Mouse (Mus musculus): Measurements from ENCODE around the gene Gpcpd1. TPM values are rescaled to one million over a fixed set of nuclear protein-coding genes. Genes with fewer than 3 reads are reported as not detected.
A peak's percentile ranks its signal among the peaks of the same experiment; 100 is the strongest.

The Gpcpd1 gene
- 59.8 and 61.8 TPM in 2 replicates for polyA plus RNA-seq (2016; fragmentation: Nextera tagmentation; extraction: Ambion mirVana)

GRCm38 (mm10) chr2:132587240-132587779 lies at the start of gene Gpcpd1:
TSS of gene Gpcpd1 (minus strand) at chr2:132587729.
- Histone ChIP-seq H3K4me1 (peaks cover 5% of the 10 kb centered on the region; the same call in 1 of the 2 replicates), H3K27me3 (no peaks in the 10 kb centered on the region), H3K9me3 (no peaks in the 10 kb centered on the region), H3K36me3 (no peaks in the 10 kb centered on the region), H3K27ac (no peak within 1 kb of the TSS), H3K4me3 (no peak within 1 kb of the TSS), H3K4me2 (replicated peaks) (no peak within 1 kb of the TSS), H3K9ac (no peak within 1 kb of the TSS)
- no peak for ATAC-seq (ENCODE audit: insufficient number of reproducible peaks, insufficient read depth, low FRiP score, low TSS enrichment)
- 90% methylated on average over 7 of the region's 7 CpGs for WGBS

GRCm38 (mm10) chr2:132636534-132636933 lies 49.0 kb upstream of the Gpcpd1 start:
- H3K4me2 ChIP-seq (replicated peaks) = no peak overlapping the region
- ATAC-seq (ENCODE audit: insufficient number of reproducible peaks, insufficient read depth, low FRiP score, low TSS enrichment) = no peak
- no peak overlapping the region for H3K27ac ChIP-seq
- no peaks in the 10 kb centered on the region for H3K36me3 ChIP-seq
- no peaks in the 10 kb centered on the region for H3K9me3 ChIP-seq
- no peaks in the 10 kb centered on the region for H3K4me1 ChIP-seq
- no peak overlapping the region for H3K9ac ChIP-seq
- no peaks in the 10 kb centered on the region for H3K27me3 ChIP-seq
- WGBS = 88% methylated on average over 1 of the region's 1 CpGs
- H3K4me3 ChIP-seq = no peak overlapping the region

GRCm38 (mm10) chr2:132628626-132629025 lies 41.1 kb upstream of the Gpcpd1 start:
- Histone ChIP-seq H3K9ac (no peak overlapping the region), H3K9me3 (no peaks in the 10 kb centered on the region), H3K36me3 (no peaks in the 10 kb centered on the region), H3K27ac (no peak overlapping the region), H3K4me1 (peaks cover 3% of the 10 kb centered on the region; the same call in 1 of the 2 replicates), H3K4me3 (no peak overlapping the region), H3K27me3 (no peaks in the 10 kb centered on the region), H3K4me2 (replicated peaks) (no peak overlapping the region)
- 93% methylated on average over 2 of the region's 2 CpGs for WGBS
- ATAC-seq (ENCODE audit: insufficient number of reproducible peaks, insufficient read depth, low FRiP score, low TSS enrichment) = no peak

- Histone ChIP-seq H3K4me2 (replicated peaks) (no peak overlapping the region), H3K27ac (no peak overlapping the region), H3K4me1 (no peaks in the 10 kb centered on the region), H3K4me3 (no peak overlapping the region), H3K9me3 (no peaks in the 10 kb centered on the region), H3K27me3 (no peaks in the 10 kb centered on the region), H3K9ac (no peak overlapping the region), H3K36me3 (no peaks in the 10 kb centered on the region)
- WGBS = 71% methylated on average over 1 of the region's 1 CpGs
- no peak for ATAC-seq (ENCODE audit: insufficient number of reproducible peaks, insufficient read depth, low FRiP score, low TSS enrichment)
Measured at GRCm38 (mm10) chr2:132623092-132623491, 35.6 kb upstream of the Gpcpd1 start.

- WGBS = 63% methylated on average over 3 of the region's 3 CpGs
- ATAC-seq (ENCODE audit: insufficient number of reproducible peaks, insufficient read depth, low FRiP score, low TSS enrichment) = no peak
- H3K27me3 ChIP-seq = no peaks in the 10 kb centered on the region
Measured at GRCm38 (mm10) chr2:132617693-132618092, 30.2 kb upstream of the Gpcpd1 start.

GRCm38 (mm10) chr2:132613581-132614188 lies 26.2 kb upstream of the Gpcpd1 start:
- ATAC-seq (ENCODE audit: insufficient number of reproducible peaks, insufficient read depth, low FRiP score, low TSS enrichment) = no peak
- no peak overlapping the region for H3K9ac ChIP-seq
- H3K9me3 ChIP-seq = no peaks in the 10 kb centered on the region
- no peaks in the 10 kb centered on the region for H3K4me1 ChIP-seq
- no peak overlapping the region for H3K4me2 ChIP-seq (replicated peaks)
- 63% methylated on average over 5 of the region's 5 CpGs for WGBS
- H3K36me3 ChIP-seq = no peaks in the 10 kb centered on the region
- H3K27ac ChIP-seq = no peak overlapping the region
- H3K4me3 ChIP-seq = no peak overlapping the region
- H3K27me3 ChIP-seq = no peaks in the 10 kb centered on the region

More at GRCm38 (mm10) chr2:132617693-132618092, 30.2 kb upstream of the Gpcpd1 start:
- Histone ChIP-seq H3K9ac (no peak overlapping the region), H3K9me3 (no peaks in the 10 kb centered on the region), H3K4me3 (no peak overlapping the region), H3K36me3 (no peaks in the 10 kb centered on the region), H3K4me1 (no peaks in the 10 kb centered on the region), H3K27ac (no peak overlapping the region), H3K4me2 (replicated peaks) (no peak overlapping the region)

GRCm38 (mm10) chr2:132611551-132612233 lies 24.2 kb upstream of the Gpcpd1 start:
- 92% methylated on average over 4 of the region's 4 CpGs for WGBS
- no peak for ATAC-seq (ENCODE audit: insufficient number of reproducible peaks, insufficient read depth, low FRiP score, low TSS enrichment)
- Histone ChIP-seq H3K4me2 (replicated peaks) (no peak overlapping the region), H3K9me3 (no peaks in the 10 kb centered on the region), H3K27me3 (no peaks in the 10 kb centered on the region), H3K36me3 (no peaks in the 10 kb centered on the region), H3K4me3 (no peak overlapping the region), H3K9ac (no peak overlapping the region), H3K27ac (no peak overlapping the region), H3K4me1 (0 out of 2 replicates have a peak, but pooled peaks cover 4% of the 10 kb centered on the region)

DNA sequence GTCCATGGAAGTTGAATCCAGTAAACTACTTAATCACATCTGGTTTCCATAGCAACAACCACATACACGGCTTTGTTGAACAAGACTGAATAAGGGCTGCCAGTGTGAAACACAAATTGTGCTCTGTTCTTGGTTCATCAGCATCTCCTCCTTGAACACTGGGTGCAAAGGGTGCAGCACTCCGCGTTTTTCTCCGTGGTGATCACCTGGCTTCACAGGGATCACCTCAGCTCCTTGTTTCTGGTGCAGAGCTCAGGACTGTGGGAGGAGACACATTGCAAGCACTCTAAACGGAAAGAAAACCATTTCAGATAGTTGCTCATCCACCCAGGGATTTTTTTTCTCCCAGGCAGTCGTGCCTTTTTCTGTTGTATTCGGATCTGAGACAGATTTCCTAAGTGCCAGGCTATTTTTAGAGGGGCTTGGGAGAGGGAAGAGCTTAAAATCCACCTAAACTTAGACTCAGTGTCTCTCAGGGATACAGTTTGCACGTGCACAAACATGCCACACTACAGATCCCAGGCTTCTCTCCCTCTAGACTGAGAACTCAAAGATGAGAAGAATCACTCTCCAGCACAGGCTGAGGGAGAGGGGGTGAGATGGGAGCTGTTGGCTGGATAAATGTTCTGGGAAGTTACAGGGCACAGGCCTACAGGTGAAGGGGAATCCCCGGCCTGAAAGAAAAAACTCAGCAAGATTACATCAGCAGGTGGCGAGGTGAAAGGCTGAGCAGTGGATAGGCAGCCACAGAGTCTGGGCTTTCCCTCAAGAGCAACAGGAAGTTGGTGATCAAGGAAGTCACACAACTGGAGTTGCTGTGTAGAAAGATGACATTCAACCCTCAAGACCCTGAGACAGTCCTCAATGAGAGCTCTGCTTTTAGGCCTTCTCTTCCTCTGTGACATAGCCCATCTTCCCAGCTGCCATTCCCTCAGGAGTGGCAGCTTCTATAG lies 19.9 kb upstream of the Gpcpd1 start:
- Histone ChIP-seq H3K4me2 (replicated peaks) (0 out of 2 replicates have a peak overlapping the region, but pooled peaks have one; percentile 9), H3K27me3 (no peaks in the 10 kb centered on the region), H3K9me3 (no peaks in the 10 kb centered on the region), H3K9ac (0 out of 2 replicates have a peak overlapping the region, but pooled peaks have one; percentile 5), H3K27ac (peak overlapping the region; percentile 1; the same call in 1 of the 2 replicates), H3K36me3 (no peaks in the 10 kb centered on the region), H3K4me1 (0 out of 2 replicates have a peak, but pooled peaks cover 4% of the 10 kb centered on the region), H3K4me3 (no peak overlapping the region)
- WGBS = 49% methylated on average over 10 of the region's 10 CpGs
- no peak for ATAC-seq (ENCODE audit: insufficient number of reproducible peaks, insufficient read depth, low FRiP score, low TSS enrichment)

DNA sequence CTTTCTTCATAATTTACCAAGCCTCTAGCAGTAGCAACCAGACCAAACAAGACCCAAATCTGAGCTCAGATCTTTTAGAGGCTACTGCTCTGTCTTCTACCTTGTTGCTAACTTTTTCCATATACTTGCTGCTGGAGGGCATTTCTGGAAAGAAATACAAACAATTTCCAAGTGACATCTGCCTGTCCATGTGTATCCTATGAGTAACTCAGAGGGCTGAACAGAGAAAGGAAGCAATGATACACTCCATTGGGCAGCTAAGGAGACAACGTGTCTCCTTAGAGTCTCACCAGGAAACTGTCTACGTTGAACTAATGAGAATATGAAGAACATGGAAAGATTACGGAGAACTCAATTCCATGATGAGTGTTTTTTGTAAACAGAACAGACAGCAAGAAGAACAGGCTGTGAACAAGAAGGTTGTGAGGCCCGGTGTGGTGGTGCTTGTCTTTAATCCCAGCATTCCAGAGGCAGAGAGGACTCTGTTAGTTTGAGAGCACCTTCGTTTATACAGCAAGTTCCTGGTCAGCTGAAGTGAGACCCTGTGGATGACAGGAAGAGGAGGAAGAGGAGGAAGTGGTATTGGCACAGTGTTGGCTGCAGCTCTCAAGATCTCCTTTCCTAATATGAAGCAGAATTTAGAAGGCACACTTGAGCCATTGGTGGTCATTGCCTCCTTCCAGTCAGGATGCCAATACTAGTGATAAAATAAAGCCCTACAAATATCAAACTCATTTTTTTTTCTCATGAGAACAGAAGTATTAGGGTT lies 18.4 kb upstream of the Gpcpd1 start:
- ATAC-seq (ENCODE audit: insufficient number of reproducible peaks, insufficient read depth, low FRiP score, low TSS enrichment) = no peak
- H3K4me2 ChIP-seq (replicated peaks) = no peak overlapping the region
- H3K9ac ChIP-seq = no peak overlapping the region
- no peaks in the 10 kb centered on the region for H3K36me3 ChIP-seq
- peaks cover 12% of the 10 kb centered on the region; the same call in 1 of the 2 replicates for H3K4me1 ChIP-seq
- WGBS = 76% methylated on average over 5 of the region's 5 CpGs
- H3K4me3 ChIP-seq = no peak overlapping the region
- no peaks in the 10 kb centered on the region for H3K9me3 ChIP-seq
- no peaks in the 10 kb centered on the region for H3K27me3 ChIP-seq
- no peak overlapping the region for H3K27ac ChIP-seq

GRCm38 (mm10) chr2:132604922-132605321 lies 17.4 kb upstream of the Gpcpd1 start:
- peaks cover 12% of the 10 kb centered on the region; the same call in 1 of the 2 replicates for H3K4me1 ChIP-seq
- H3K9me3 ChIP-seq = no peaks in the 10 kb centered on the region
- no peak overlapping the region for H3K4me2 ChIP-seq (replicated peaks)
- ATAC-seq (ENCODE audit: insufficient number of reproducible peaks, insufficient read depth, low FRiP score, low TSS enrichment) = no peak
- no peak overlapping the region for H3K27ac ChIP-seq
- no peak overlapping the region for H3K9ac ChIP-seq
- WGBS = 79% methylated on average over 4 of the region's 4 CpGs
- no peak overlapping the region for H3K4me3 ChIP-seq
- H3K27me3 ChIP-seq = no peaks in the 10 kb centered on the region
- no peaks in the 10 kb centered on the region for H3K36me3 ChIP-seq

Measured in embryonic facial prominence, embryonic 12.5 days (tissue).